Mouse (Mus musculus) MEL (cell line): Measurements from ENCODE around the gene Klra17. TPM values are rescaled to one million over a fixed set of nuclear protein-coding genes. Genes with fewer than 3 reads are reported as not detected.
"Not testable (repeated sequence)": the region's sequence is repeated elsewhere in the genome, so short reads cannot be mapped to it uniquely, and the experiment has no call there.

Experiments
- DNase-seq: peaks from one replicate; pipeline ENCODE4 v3.0.0; 2011; ENCODE audit warnings: low read depth, low spot score
- H3K27ac ChIP-seq: 2 replicates; pipeline ENCODE4 v1.5.1; 2012; ENCODE audit warnings: low read depth, mild to moderate bottlenecking, control low read depth, low read length, moderate library complexity; ENCODE audit not compliant: control insufficient read depth
- H3K27me3 ChIP-seq, 2 experiments: fragments of 150-350 bp in 1 of 2; sonication (generic) in 1 of 2; 2 replicates each; pipeline ENCODE4 v1.6.1; 2012; ENCODE audit warnings: low read length in 2 of 2, mild to moderate bottlenecking in 2 of 2, improper control_type of control experiment in 1 of 2, moderate library complexity in 1 of 2; ENCODE audit not compliant: insufficient read depth in 2 of 2, control insufficient read depth in 1 of 2
- H3K36me3 ChIP-seq, 2 experiments: 2 replicates each; pipeline ENCODE4 v1.6.1; 2012 to 2014; ENCODE audit warnings: low read length in 2 of 2, improper control_type of control experiment in 1 of 2, inconsistent platforms in 1 of 2, mild to moderate bottlenecking in 1 of 2; ENCODE audit not compliant: insufficient read depth in 2 of 2, control insufficient read depth in 1 of 2
- H3K4me1 ChIP-seq, 2 experiments: fragments of 150-350 bp in 1 of 2; sonication (generic) in 1 of 2; 2 replicates each; pipeline ENCODE4 v1.6.1; 2012; ENCODE audit warnings: low read length in 2 of 2, improper control_type of control experiment in 1 of 2, mild to moderate bottlenecking in 1 of 2; ENCODE audit not compliant: insufficient read depth in 2 of 2, control insufficient read depth in 1 of 2
- H3K4me3 ChIP-seq, 2 experiments: fragments of 150-350 bp in 1 of 2; sonication (generic) in 1 of 2; 2 replicates each; pipeline ENCODE4 v1.5.1; 2012; ENCODE audit warnings: low read depth in 2 of 2, low read length in 2 of 2, mild to moderate bottlenecking in 2 of 2, moderate library complexity in 2 of 2, control low read depth in 1 of 2, improper control_type of control experiment in 1 of 2; ENCODE audit not compliant: control insufficient read depth in 1 of 2, insufficient read depth in 1 of 2
- H3K79me2 ChIP-seq: 2 replicates; pipeline ENCODE4 v1.6.1; 2012; ENCODE audit warnings: mild to moderate bottlenecking, low read length, moderate library complexity; ENCODE audit not compliant: control insufficient read depth, poor library complexity, insufficient read depth
- H3K9ac ChIP-seq: 2 replicates; pipeline ENCODE4 v1.6.1; 2012; ENCODE audit warnings: low read depth, mild to moderate bottlenecking, control low read depth, low read length, moderate library complexity; ENCODE audit not compliant: control insufficient read depth, poor library complexity, severe bottlenecking
- H3K9me3 ChIP-seq: fragments of 150-350 bp; sonication (generic); replicated peaks from 2 replicates; pipeline ENCODE4 v1.6.1; 2012; ENCODE audit warnings: mild to moderate bottlenecking, low read length, improper control_type of control experiment, moderate library complexity; ENCODE audit not compliant: insufficient read depth
- BHLHE40 ChIP-seq: IDR thresholded peaks from 2 replicates; pipeline ENCODE4 v1.6.1; 2012; ENCODE audit warnings: low read depth, mild to moderate bottlenecking, inconsistent platforms, low read length, improper control_type of control experiment, borderline replicate concordance
- GABPA ChIP-seq: IDR thresholded peaks from 2 replicates; pipeline ENCODE4 v1.6.1; 2012; ENCODE audit warnings: low read depth, mild to moderate bottlenecking, inconsistent platforms, low read length, improper control_type of control experiment, moderate library complexity
- JUND ChIP-seq: IDR thresholded peaks from 2 replicates; pipeline ENCODE4 v1.6.1; 2011; ENCODE audit warnings: low read depth, mild to moderate bottlenecking, improper control_type of control experiment, low read length
- MAX ChIP-seq: IDR thresholded peaks from 2 replicates; pipeline ENCODE4 v1.6.1; 2011; ENCODE audit warnings: low read length, improper control_type of control experiment
- MXI1 ChIP-seq: IDR thresholded peaks from 2 replicates; pipeline ENCODE4 v1.6.1; 2011; ENCODE audit warnings: mild to moderate bottlenecking, low read depth, low read length, improper control_type of control experiment
- NELFE ChIP-seq: IDR thresholded peaks from 2 replicates; pipeline ENCODE4 v1.6.1; 2011; ENCODE audit warnings: low read depth, low read length, improper control_type of control experiment
- POLR2AphosphoS5 ChIP-seq: IDR thresholded peaks from 2 replicates; pipeline ENCODE4 v1.6.1; 2012; ENCODE audit warnings: low read depth, borderline replicate concordance, mild to moderate bottlenecking, inconsistent platforms, low read length, moderate library complexity, mixed read lengths
- RAD21 ChIP-seq: IDR thresholded peaks from 2 replicates; pipeline ENCODE4 v1.6.1; 2011; ENCODE audit warnings: mild to moderate bottlenecking, low read depth, low read length, improper control_type of control experiment
- RCOR1 ChIP-seq: IDR thresholded peaks from 2 replicates; pipeline ENCODE4 v1.6.1; 2012; ENCODE audit warnings: low read depth, mild to moderate bottlenecking, inconsistent platforms, low read length, improper control_type of control experiment
- SIN3A ChIP-seq: IDR thresholded peaks from 2 replicates; pipeline ENCODE4 v1.6.1; 2012; ENCODE audit warnings: low read length, improper control_type of control experiment, inconsistent platforms
- TBP ChIP-seq: IDR thresholded peaks from 2 replicates; pipeline ENCODE4 v1.8.0; 2011; ENCODE audit warnings: low read depth, low read length, improper control_type of control experiment
- USF1 ChIP-seq: IDR thresholded peaks from 2 replicates; pipeline ENCODE4 v1.6.1; 2014; ENCODE audit warnings: low read depth, mild to moderate bottlenecking, inconsistent platforms, low read length, improper control_type of control experiment, moderate library complexity
- ZNF384 ChIP-seq: IDR thresholded peaks from 2 replicates; pipeline ENCODE4 v1.6.1; 2012; ENCODE audit warnings: low read depth, mild to moderate bottlenecking, inconsistent platforms, low read length, improper control_type of control experiment
- polyA plus RNA-seq, 2 experiments: library from polyadenylated mRNA; stranded (reverse) in 1 of 2; unstranded in 1 of 2; fragments of >175 nt in 1 of 2; fragments of >200 nt in 1 of 2; gene quantifications; 2 replicates each; pipeline versions ENCODE4 v1.2.1 to v1.2.4; 2012; ENCODE audit warnings: low replicate concordance in 2 of 2, low read depth in 1 of 2; ENCODE audit not compliant: insufficient read length in 2 of 2, insufficient read depth in 1 of 2, missing spikeins in 1 of 2
- total RNA-seq: library from RNA; depleted of rRNA; stranded (reverse); fragments of 300-350 nt; gene quantifications from 2 replicates; pipeline ENCODE4 v1.2.3, GENCODE M21; 2012; rRNA removed

Klra17 gene
- total and polyA plus RNA-seq, 3 experiments, result not detected

DNA sequence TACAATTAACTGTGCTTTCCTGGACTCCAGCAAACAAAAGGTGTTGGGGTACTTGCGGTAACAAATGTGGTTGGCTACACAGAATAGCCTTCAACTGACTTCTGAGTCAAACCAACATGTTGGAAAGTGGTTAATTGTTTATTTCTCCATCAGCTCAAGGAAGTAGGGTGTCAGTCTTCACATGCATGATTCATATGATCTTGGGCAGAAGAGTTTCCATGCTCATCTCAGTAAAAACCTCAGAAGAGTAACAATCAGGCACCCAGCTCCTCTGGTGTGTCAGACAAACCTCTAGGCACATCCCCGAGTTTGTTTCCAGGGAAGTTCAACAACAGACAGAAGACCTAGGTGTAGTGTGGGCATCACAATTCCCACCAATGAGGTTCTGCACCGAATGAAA lies 58.7 kb downstream of the Klra17 start:
- TF ChIP-seq ZNF384 (no peak), MAX (no peak), JUND (no peak), RCOR1 (no peak), TBP (no peak), NELFE (no peak), SIN3A (no peak), BHLHE40 (no peak), MXI1 (no peak), RAD21 (no peak), GABPA (no peak), POLR2AphosphoS5 (no peak), USF1 (no peak)
- Histone ChIP-seq H3K27me3 (no peaks in the 10 kb centered on the region), H3K9ac (no peak overlapping the region), H3K4me3 (no peak overlapping the region), H3K4me1 (no peaks in the 10 kb centered on the region), H3K9me3 (no peaks in the 10 kb centered on the region), H3K79me2 (no peaks in the 10 kb centered on the region), H3K27ac (no peak overlapping the region), H3K36me3 (no peaks in the 10 kb centered on the region)
- DNase-seq, result no peak

DNA sequence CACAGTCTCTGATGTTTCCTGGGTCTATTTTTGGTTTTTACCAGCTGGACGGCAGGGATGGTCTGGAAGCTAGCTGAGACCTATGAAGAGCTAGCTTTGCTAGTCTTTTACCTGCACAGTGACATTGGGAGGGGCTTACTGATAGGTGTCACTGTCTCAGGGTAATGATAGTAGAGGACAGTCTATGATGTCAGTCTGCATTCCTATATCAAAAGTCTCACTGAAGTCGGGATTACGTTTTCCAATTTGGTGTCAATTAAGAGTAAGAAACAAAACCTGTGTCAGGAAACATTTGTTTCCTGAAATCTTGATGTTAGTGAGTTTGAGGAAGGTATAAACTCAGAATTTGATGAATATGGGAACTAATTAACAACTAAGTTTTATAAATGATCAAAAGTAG lies 92.3 kb downstream of the Klra17 start, which contains the start of gene Gm156:
Gm156 (minus strand) TSS at position 101 of the 400 bp plus-strand sequence.
- H3K4me3 ChIP-seq, H3K9me3 ChIP-seq, H3K27ac ChIP-seq, H3K27me3 ChIP-seq, H3K79me2 ChIP-seq, DNase-seq, H3K36me3 ChIP-seq, H3K4me1 ChIP-seq, H3K9ac ChIP-seq: not testable (repeated sequence)

Other genes starting within 250 kb of the Klra17 start
- not detected in 2 replicates for gene Klrc3, start 233.3 kb downstream of the Klra17 start, total RNA-seq
- gene Klrc3, start 233.3 kb downstream of the Klra17 start, polyA plus RNA-seq, result not detected
- not detected in 2 replicates for gene Klrc2, start 216.0 kb downstream of the Klra17 start, total RNA-seq
- not detected for gene Klrc2, start 216.0 kb downstream of the Klra17 start, polyA plus RNA-seq
- not detected in 2 replicates for gene Klrc1, start 197.7 kb downstream of the Klra17 start, total RNA-seq
- not detected for gene Klrc1, start 197.7 kb downstream of the Klra17 start, polyA plus RNA-seq
- not detected in 2 replicates for gene Klri1, start 159.5 kb downstream of the Klra17 start, total RNA-seq
- not detected for gene Klri1, start 159.5 kb downstream of the Klra17 start, polyA plus RNA-seq
- not detected in 2 replicates for gene Klri2, start 136.2 kb downstream of the Klra17 start, total RNA-seq
- gene Klri2, start 136.2 kb downstream of the Klra17 start, polyA plus RNA-seq, result not detected
- not detected in 2 replicates for gene Gm156, start 92.4 kb downstream of the Klra17 start, total RNA-seq
- gene Gm156, start 92.4 kb downstream of the Klra17 start, polyA plus RNA-seq, result not detected
- gene Gm17631, start 14.0 kb downstream of the Klra17 start, total RNA-seq, result not detected in 2 replicates
- not detected for gene Gm17631, start 14.0 kb downstream of the Klra17 start, polyA plus RNA-seq
- gene Klra5, start 41.0 kb upstream of the Klra17 start, total RNA-seq, result not detected in 2 replicates
- gene Klra5, start 41.0 kb upstream of the Klra17 start, polyA plus RNA-seq, result not detected
- gene Klra6, start 150.3 kb upstream of the Klra17 start, total RNA-seq, result not detected in 2 replicates
- gene Klra6, start 150.3 kb upstream of the Klra17 start, polyA plus RNA-seq, result not detected
- not detected in 2 replicates for gene Klra4, start 190.6 kb upstream of the Klra17 start, total RNA-seq
- not detected for gene Klra4, start 190.6 kb upstream of the Klra17 start, polyA plus RNA-seq